Mouse (Mus musculus): ENCODE results near the gene Eef1a1.
A peak's percentile ranks its signal among the peaks of the same experiment; 100 is the strongest.
"Not testable (repeated sequence)": the region's sequence is repeated elsewhere in the genome, so short reads cannot be mapped to it uniquely, and the experiment has no call there.

Eef1a1 gene

GRCm38 (mm10) chr9:78488890-78489420 is at the start of gene Eef1a1:
Gene Eef1a1, minus strand, starts transcription at chr9:78489151.
- peak; percentile 83 for DNase-seq (ENCODE audit: low read depth)

GRCm38 (mm10) chr9:78538421-78538820 is 49.5 kb upstream of the Eef1a1 start:
- DNase-seq (ENCODE audit: low read depth), result no peak

- no peak for DNase-seq (ENCODE audit: low read depth)
Observed at GRCm38 (mm10) chr9:78537154-78537873, 48.4 kb upstream of the Eef1a1 start.

DNA sequence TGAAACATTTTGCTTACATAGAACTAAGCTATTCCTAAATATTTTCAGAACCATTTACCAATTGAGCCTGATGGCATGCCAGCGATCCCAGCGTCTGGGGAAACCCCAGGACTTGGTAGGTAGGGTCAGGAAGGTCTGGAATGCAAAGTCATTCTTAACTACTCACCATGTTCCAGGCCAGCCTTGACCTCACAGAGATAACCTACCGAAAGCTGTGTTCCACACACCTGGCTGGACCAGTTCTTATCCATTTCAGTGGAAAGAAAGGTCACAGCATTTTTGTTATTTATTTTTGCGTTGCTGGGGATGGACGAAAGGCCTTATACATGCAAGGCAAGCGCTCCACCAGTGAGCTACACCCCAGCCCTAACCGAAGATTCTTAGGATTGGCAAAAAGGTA is 45.7 kb upstream of the Eef1a1 start:
- DNase-seq (ENCODE audit: low read depth), result no peak

DNA sequence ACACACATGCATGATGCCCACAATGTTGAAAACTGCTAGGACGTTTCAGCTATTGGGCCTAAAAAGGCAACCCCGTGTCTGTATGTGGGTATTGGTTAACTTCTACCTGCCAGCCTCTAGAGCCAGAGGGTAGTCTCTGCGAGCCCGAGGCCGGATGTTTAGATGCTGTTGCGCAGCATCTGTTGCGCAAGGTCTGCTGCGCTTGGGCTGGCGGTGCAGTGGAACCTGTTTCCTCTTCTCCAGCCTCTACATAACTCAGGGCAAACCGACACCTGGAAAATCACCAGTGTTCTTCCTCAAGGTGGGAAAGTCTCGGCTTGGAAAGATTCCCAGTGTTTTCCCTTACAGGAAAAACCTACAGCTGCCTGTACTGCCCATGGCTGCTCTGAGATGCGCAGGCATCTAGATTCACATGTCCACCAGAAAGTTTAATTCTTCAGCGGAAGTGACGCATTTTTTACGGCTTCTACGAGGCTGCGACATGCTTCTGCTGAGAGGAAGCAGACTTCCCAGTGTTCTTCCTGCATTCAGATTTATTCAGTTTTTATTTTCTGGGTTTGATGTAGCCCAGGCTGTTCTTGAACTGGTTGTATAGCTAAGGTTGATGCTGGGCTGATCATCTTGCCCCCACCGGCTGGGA is 44.5 kb upstream of the Eef1a1 start:
- peak; percentile 69 for DNase-seq (ENCODE audit: low read depth)

DNA sequence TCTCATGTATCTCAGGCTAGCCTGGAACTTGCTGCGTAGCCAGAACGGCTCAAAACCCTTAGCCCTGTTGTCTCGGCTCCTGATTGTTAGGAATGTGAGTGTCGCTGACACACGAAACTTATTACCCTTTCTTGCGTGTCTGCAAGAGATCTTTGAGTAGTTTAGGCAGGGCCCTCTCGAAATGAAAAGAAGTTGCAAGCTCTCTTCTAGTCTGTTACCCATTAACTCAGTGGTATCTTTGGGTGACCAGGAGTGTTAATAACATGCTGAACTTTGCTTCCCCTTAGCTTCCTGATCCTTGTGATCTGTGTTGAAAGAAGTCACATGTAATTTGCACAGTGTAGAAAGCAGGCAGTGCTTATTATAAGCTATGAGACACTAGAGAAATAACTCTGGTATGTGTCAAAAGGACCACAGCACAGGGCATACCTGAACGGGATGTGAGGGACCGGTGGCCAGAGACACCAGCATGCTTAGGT is 43.4 kb upstream of the Eef1a1 start:
- no peak for DNase-seq (ENCODE audit: low read depth)

- no peak for DNase-seq (ENCODE audit: low read depth)
Observed at GRCm38 (mm10) chr9:78531816-78532215, 42.9 kb upstream of the Eef1a1 start.

DNA sequence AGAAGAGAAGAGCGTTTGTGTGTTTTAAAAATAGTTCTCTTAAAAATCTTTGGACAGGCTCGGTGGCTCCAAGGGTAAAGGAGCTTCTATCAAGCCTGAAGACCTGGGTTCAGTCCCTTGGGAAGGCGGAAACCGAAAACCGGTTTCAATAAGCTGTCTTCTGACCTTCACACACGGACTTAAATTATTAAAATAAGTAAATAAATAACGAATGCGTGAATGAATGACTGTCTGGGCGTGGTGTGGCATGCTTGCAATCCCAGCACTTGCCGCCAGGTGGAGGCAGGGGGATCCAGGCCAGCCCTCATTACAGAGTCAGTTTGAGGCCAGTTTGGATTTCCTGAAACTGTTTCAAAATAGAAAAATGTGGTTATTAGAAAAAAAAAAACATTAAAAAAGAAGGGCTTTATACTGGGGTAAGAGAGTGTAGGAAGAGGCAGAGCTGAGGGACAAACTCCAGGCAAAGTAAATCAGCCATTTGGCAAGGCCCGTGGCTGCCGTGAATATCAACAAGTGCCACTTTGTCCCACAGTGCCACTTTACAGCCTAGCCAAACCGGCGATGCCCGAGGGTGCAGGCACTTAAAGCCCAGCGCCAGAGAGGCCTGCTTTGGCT is 38.9 kb upstream of the Eef1a1 start:
- DNase-seq (ENCODE audit: low read depth), result peak; percentile 90

- DNase-seq (ENCODE audit: low read depth), result peak; percentile 90
Observed at GRCm38 (mm10) chr9:78527301-78527761, 38.4 kb upstream of the Eef1a1 start.

- DNase-seq (ENCODE audit: low read depth), result no peak
Observed at GRCm38 (mm10) chr9:78526206-78526605, 37.3 kb upstream of the Eef1a1 start.

DNA sequence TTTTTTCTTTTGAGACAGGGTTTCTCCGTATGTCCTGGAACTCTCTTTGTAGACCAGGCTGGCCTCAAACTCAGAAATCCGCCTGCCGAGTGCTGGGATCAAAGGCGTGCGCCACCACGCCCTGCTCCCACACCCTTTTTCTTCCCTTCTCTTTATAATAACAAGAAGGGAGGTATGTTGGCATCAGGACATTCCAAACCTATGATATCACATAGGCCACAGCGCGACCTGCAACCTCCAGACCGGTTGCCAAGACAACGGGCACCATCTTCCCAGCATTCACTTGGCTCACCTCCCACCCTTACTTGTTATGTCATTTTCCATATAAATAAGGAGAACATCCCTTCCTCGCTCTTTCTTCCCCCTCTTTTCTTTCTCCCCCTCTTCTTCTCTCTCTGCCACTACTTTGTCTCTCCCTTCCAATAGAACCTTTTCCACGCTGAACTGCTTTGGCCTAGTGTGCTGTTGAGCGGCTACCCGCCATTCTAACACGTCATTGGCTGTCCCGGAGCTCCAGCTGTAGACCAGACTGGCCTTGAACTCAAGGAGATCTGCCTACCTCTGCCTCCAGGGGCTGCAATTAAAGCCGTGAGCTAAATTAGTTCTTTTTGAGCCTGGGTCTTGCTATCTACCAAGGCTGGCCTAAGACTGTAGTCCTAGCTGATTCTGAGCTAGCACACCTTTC is 36.6 kb upstream of the Eef1a1 start:
- DNase-seq (ENCODE audit: low read depth), result no peak

DNA sequence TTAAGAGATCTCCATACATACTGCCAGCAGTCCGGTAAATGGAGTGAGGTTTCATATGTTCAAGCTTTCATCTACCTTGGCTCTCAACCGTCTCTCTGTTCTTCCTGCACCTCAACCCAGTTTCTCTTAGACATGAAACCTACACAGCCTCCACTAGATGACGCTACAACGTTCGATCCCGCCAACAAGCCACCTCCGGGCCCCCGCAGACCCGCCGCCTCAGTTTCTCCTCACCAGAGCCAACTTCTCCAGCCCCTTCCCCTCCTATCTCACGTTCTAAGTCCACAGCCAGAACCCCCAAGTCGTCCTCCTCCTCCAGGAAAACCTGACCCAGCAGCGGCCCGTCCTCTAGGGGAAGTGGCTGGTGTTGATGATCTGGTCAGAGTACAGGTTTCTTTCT is 32.7 kb upstream of the Eef1a1 start:
- peak; percentile 82 for DNase-seq (ENCODE audit: low read depth)

- DNase-seq (ENCODE audit: low read depth), result peak; percentile 45
Observed at GRCm38 (mm10) chr9:78520780-78521601, 32.0 kb upstream of the Eef1a1 start.

- DNase-seq (ENCODE audit: low read depth), result peak; percentile 18
Observed at GRCm38 (mm10) chr9:78520127-78520779, 31.3 kb upstream of the Eef1a1 start.

DNA sequence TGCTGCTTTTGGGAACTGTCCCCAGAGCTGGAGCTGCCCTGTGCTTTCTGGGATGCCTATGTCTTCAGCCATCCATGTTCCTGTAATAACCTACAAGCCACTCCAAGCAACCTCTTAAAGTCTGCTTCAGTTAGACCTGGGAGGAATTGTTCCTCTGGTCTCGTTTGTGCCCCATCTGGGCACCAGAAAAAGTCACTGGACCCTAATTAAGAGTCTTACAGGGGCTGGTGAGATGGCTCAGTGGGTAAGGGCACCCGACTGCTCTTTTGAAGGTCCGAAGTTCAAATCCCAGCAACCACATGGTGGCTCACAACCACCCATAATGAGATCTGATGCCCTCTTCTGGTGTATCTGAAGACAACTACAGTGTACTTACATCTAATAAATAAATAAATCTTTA is 28.3 kb upstream of the Eef1a1 start:
- DNase-seq (ENCODE audit: low read depth), result not testable (repeated sequence)

DNA sequence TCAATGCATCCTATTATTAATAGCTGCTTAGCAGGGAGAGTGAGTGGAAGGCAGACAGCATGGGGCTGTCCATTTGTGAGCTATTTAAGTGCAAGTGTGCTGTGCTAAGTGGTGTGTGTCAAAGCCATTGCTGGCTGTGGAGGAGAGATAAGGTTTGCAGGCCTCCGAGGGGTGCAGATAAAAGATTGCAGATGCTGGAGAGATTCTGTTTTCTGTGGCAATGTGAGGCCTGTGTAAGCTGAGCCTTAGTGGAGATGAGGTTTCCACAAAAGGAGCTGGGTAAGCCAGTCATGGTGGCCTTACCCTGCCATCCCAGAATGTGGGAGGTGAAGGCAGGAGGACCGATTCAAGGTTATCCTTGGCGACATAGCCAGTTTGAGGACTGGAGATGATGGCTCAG is 27.2 kb upstream of the Eef1a1 start:
- no peak for DNase-seq (ENCODE audit: low read depth)

- DNase-seq (ENCODE audit: low read depth), result no peak
Observed at GRCm38 (mm10) chr9:78514681-78515080, 25.7 kb upstream of the Eef1a1 start.

- DNase-seq (ENCODE audit: low read depth), result no peak
Observed at GRCm38 (mm10) chr9:78513776-78514500, 25.0 kb upstream of the Eef1a1 start.

DNA sequence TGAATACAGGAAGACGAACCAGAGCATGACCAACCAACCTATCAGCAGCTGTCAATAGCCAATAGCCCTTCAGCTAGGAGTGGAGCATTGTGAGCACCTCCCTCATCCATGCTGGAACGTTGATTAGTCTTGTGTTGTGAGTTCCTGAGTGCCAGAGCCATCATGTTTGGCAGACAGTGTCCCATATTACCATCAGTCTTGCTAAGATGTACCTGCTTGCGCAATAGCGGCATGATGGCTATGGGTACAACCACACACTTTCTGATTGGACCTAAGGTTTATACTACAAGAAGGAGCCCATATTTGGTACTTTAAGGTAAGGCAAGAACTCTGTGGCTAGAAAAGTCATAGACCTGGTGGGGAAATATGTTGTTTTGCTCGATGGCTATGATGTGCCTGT is 22.8 kb upstream of the Eef1a1 start:
- no peak for DNase-seq (ENCODE audit: low read depth)
